Mouse (Mus musculus) spleen, postnatal 36 days (tissue): ENCODE results near the gene Mpped2.

Source experiments
- DNase-seq, 2 experiments: peaks; one replicate each; pipeline ENCODE4 v3.0.0; 2022; ENCODE audit warnings: low spot score in 2 of 2, mixed read lengths in 1 of 2

The Mpped2 gene

DNA sequence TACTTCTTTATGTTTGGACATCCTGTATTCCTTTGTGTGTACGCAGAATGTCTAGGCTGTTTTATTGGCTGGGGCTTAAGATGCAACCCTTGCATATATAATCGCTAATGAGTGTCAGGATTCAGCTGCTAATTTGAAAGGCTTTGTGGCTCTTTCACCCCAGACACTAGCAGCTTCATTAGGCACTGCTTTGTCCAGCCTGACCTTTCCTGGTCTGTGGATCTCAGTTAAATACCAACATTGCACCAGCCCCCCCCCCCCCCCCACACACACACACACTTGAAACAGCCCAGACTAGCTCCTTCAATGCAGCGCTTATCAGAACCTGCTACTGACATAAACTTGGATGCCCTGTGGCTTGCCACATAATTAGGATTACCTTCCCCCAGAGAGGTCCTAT is 104.8 kb downstream of the Mpped2 start:
- no peak for DNase-seq

DNA sequence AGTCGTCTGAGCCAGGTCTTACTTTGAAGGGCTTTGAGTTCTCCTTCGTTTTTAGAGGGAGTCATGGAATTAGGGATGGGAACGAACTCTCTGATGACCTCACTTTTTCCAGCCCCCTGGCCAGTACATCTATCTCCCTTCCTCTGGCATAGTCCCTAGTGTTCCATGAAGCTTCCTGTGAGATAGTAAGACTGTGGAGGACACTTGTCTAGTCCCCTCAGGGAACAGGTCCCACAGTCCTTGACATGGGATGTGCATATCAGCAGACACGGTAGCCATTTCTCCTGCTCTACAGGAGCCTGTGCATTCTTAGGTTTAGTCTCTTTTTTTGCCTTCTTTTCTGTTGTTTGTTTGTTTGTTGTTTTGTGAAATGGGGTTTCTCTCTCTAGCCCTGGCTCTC is 105.8 kb downstream of the Mpped2 start:
- no peak for DNase-seq

DNA sequence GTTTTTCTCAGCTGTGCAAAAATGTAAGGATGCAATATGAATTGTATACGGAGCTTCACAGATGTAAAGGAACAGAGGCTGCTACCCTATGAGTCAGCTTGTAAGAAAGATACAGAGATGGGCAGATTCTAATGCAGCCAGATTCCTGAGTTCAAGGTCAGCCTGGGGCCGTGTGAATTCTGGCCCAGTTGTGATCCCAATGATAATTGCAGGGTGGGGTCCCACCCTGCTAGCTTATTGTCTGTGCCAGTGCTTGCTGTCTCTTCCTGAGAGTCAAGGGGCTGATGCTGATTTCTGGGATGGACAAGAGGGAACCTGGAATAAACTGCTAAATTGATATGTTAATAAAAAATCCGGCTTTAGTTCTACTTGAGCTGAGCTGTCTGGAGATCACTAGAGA is 122.8 kb downstream of the Mpped2 start:
- no peak for DNase-seq

DNA sequence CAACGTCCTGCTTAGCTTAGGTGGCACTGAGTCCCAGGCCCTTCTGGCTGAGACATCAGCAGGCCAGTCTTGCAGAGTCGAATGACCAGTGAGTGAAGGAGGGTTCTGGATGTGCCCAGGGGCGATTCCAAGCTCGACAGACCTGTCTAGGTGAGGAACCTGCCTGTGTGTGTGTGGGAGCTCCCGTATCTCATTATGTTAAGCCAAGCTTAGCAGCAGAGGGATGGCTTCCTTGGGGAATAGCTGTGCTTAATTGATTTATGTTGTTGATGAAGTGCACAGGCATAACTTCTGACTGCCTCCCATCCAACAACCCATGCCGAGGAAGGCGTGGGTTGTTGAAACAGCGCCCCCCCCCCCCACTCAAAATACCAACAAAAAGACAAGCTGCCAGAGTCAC is 128.2 kb downstream of the Mpped2 start:
- DNase-seq, result no peak

DNA sequence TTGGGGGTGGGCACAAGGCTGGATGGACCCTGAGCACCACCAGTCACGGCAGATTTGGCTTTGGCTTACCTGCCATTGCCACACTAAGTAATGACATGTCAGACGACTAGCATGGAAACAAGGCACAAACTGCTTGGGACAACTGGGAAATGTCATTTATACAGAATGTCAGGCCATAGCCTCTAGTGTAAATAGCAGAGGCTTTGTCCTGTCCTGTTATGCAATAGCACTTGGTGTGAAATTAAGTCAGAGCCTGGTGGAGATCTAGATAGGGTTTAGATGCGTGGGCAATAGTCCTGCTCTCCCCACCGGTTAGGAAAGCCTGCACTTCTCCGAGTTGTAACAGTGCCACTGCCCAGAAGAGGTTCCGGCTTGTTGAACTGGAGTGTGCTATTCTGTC is 128.8 kb downstream of the Mpped2 start:
- no peak for DNase-seq

DNA sequence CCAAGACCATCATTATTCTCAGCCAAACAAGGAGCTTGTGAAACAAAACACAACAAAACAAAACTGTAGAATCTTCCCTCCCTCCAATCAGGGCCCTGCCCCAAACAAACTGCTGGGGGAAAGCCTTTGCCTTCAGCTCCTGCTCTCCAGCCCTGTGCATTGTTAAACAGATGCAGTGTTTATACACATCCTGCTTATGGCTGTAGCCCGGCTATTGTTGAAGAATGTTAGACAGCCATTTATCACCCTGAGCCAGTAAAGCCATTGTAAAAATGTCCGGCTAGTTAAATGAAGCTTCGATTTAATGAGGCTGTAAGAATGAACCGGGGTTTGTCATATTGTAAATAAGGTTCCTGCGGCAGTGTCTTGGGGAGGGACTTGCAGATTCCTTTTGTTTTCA is 129.5 kb downstream of the Mpped2 start:
- DNase-seq, result no peak

DNA sequence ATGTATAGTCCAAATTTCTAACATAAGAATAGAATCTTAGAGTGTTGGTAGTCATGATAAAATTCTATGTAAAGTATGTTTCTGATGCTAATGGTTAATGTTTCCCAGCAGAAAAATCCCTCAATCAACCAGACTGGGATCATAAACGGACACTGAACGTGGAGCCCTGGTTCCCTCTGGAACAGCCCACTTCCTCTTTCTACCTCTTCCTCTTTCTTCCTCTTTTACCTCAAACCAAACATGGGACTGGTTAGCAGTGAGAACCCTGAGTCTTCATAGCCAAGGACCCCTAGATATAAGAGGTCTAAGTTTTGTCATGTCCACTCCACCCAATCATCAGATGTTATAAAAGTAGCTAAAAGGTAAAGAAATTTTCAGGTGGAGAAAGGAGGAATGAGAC is 132.4 kb downstream of the Mpped2 start:
- no peak for DNase-seq

DNA sequence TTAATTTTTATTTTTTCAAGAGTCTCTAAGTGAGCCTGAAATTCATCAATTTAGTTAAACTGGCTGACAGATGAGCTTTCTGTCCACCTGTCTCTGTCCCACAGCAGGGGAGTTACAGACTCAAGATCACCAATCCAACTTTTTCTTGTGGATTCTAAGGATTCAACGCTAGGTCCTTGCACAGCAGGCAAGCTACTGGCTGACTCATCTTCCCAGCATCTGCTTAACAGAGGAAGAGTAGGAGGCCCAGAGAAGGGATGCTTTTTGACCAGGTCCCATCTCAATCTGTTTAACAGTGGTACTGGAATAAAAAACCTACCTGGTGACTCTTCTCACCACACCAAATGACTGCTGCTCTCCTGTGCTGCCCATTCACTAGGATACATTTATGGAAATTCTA is 133.0 kb downstream of the Mpped2 start:
- no peak for DNase-seq

DNA sequence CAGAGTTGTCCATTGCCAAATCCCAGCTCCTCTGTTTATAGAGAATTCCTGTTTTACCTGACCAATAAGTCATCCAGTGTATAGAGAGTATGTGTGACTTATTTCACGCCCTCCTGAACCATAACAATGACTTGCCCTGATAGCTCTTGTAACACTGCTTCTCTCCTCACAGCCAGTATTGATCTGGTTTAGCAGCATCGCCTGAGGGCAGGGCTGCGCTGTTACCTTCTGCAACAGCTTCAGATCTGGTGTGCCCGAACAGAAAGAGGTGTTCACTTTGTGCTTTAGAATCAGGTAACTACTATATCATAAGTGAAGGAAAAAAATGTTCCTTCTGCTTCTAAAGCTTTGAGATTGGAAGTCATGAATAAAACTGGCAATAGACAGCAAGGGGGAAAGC is 133.7 kb downstream of the Mpped2 start:
- no peak for DNase-seq

DNA sequence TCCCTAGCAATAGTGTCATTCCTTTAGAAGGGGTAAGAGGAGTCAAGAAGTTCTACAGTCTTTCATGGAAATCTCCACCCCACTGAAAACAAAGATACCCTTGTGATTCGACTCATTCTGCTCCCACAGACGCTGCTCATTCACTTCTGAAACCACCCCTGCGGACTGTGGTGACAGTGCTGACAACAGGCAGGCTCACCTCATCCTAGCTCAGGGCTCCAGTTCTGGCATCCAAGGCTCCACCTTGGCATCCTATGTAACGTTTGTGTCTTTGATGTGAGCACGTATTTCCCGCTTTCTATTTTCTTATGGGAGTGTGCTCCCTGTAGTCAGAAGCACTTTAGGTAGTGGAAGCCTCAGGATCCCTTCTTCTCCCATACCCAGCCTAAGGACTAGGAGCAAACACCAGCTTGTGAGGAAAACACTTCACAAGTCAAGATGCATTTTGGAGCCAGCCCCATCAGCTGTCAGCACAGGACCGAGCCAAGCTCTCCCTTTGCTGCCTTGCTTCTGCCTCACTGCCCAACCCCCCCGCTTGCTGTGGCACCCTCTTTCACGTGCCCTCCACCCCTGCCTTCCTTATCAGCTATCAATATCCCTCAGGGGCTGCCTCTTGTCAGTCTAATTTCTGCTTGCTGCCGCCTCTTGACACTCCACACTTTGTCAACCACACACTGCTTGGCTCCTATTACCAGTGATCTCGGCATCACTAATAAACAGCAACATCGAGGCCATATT is 135.7 kb downstream of the Mpped2 start:
- no peak for DNase-seq

DNA sequence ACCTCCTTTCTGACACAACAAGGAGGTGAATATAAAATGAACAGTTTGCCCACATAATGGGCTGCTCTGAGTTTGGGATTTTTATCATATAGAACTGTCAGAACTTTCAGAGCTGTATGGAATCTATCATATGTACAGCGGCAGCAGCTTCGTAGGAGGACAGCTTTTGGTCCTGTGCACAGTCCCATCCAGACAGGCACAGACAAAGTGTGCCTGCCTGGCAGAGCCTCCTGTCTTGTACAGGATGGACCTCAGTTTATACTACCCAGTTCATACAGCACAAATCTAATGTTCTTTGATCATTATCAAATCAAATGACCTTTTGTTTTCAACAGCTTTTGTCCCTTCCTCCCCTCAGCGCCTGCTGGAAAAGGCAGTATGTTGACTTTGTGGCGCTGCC is 136.4 kb downstream of the Mpped2 start:
- DNase-seq, result no peak

DNA sequence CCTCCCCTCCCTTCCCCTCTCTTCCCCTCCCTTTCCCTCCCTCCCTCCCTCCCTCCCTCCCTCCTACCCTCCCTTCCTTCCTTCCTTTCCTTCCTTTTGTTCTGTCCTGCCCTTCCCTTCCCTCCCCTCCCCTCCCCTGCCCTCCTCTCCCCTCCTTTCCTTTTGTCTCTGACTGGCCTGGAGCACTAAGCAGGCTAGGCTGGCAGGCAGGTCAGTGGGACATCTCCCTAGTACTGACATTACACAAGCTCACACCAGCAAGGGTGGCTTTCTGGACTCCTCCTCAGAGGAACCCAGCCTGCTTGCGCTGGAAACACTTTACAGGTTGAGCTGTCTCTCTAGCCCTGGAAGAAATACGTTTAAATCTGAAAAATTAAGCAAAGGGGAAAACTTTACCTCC is 139.5 kb downstream of the Mpped2 start:
- no peak for DNase-seq

DNA sequence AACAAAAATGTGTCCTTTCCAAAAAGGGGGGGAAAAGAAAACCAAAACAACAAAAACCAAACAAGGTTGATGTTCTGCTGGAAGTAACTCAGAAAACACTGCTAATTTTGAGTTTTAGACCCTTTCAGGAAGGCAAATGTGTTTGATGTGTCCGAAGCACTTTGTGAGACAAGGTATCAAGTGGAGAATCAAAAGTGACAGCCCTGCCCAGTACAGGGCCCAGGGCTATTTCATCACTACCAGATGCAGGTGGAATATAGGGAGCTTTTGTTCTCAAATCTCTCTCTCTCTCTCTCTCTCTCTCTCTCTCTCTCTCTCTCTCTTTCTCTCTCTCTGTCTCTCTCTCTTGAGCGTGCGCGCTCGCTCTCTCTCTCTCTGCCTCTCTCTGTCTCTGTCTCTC is 140.1 kb downstream of the Mpped2 start:
- no peak for DNase-seq

DNA sequence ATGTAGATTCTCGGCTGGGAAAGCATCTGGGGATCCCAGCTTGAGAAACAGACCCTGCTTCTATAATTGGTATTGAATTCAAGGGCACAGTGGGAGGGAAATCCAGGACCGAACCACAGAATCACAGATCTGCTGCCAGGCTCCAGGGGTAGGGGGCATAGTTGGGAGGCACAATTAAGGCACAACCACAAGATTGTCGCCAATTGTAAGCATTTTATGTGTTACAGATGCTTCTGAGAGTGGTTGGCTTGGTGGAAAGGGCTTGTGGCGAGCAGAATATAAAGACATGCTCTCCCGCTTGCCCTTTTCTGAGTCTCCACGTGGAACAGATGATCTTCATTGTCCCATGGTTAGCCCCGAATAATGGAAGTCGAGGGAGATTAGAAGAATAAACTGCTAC is 142.3 kb downstream of the Mpped2 start:
- no peak for DNase-seq

DNA sequence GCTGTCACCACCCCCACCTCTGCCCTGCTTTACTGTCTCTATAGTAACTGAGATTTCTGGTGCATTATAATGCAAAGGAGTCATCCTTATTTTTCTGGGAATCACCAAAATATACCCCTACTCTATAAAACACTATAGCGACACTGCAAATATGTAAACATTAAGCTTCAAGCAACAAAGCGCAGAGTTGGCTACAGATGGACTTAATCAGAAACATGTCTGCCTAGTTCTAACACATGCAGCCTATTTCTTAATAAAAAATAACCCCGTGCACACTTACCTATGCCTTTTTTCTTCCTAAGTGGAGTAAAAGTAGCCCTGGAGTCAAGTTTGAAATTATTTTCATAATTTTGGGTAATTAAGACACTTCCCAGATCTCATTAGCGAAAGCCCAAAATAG is 144.2 kb downstream of the Mpped2 start:
- DNase-seq, result no peak

DNA sequence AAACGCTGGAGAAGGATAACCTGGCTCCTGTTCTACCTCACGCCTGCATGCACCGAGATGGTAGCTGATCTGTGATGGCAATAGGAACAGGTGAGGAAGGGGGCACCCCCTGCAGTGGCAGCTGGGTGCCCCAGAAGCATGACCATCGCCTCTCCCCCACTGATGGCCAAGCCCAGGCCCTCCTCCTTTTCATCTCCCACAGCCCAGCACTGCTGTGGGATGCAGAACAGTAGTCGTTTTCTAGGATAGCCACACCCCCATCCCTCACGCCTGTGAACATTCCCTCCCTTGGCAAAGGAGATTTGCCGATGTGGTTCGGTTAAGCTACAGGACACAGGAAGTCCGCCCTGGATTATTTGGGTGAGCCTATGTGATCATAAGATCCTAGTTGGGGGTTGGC is 151.1 kb downstream of the Mpped2 start:
- DNase-seq, result no peak

DNA sequence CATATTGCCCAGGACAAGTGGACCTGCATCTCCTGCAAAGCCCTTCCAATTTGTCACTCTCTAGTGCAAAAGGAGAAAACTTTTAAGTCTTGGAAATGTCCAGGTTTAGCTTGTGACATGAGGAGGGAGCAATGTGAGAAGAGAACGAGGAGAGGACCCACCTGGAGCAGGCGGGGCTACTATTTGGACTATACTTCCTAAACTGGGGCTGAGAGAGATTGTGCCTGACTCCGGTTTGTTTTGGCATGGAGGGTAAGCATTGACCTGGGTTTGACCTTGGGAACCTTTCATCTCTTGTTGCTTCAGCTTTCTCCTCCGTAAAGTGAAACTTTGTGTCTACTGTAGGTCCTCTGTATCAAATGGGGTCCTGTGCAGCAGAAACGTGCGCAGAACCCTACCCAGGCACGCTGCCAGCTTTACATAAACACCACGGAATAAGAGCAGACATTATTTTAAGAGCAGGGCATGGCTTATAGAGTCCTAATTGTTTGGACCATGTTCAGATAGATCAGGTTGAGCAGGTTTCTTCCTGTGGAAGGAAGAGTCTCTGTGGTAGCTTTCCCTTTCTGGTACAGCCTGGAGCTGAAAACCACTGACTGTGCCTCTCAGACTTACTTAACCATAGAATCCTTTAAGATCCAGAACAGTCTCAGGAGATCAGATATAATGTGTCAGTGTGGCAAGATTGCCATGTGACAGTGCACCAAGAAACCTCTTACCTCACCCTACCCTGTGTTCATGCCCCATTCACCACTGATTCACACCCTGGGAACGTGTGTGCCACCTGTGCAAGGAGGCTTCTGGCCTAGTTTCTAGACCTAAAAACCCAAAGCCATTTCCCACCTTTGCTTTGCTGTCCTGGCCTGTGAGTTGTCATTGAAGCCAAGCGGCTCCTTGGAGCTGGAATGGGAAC is 152.0 kb downstream of the Mpped2 start:
- no peak for DNase-seq

DNA sequence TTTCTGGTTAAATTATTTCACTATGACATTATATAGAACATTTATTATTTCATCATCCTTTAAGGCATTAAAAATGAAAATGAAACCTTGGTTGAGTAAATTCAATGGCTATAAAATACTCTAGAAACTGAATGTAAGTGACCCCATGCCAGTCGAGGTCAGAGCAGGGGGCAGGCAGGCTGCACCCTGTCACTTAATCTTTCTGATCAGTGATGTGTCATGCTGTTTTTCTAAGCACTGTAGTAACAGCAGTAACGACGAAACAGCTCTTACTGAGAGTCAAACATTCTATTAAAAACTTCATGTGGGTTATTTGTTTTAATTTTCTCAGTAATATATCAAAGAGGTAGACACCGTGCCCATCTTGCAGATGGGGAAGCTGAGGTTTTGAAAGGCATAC is 153.4 kb downstream of the Mpped2 start:
- no peak for DNase-seq

DNA sequence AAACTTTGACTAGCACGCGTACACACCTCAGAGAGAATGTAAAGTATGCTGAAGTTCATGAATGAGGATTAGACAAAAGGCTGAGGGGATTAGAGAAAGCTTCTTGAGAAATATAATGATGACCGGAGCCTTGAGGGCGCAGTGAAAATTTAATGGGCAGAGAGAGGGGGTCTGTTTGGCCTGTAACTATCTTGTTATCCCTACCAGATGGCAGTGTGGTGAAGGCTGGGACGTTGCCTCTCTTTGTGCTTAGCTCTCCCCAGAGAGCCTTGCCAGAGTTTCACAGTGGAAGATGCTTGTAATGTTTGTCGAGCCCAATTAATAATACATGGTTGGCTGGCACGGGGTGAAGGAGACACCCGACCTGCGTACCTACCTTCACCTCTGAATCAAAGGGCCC is 156.3 kb downstream of the Mpped2 start:
- no peak for DNase-seq

DNA sequence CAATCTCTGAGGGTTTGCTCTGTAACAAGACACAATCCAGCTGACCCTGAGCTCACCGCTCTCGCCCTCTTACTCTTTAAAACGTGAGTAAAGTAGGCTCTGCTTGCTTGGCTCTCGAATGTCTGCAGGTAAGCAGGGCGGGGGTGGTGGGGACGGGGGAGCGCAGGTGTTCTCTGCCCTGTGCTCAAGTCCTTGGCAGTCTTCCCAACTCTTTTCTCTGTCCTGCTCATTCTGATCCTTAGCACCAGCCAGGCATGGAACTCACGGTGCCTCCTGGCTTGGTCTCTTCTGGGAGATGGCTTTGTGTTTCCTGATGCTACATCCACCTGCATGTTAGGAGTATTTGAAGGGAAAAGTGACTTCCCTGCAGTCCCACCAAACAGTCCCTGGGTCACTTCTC is 158.4 kb downstream of the Mpped2 start:
- no peak for DNase-seq

DNA sequence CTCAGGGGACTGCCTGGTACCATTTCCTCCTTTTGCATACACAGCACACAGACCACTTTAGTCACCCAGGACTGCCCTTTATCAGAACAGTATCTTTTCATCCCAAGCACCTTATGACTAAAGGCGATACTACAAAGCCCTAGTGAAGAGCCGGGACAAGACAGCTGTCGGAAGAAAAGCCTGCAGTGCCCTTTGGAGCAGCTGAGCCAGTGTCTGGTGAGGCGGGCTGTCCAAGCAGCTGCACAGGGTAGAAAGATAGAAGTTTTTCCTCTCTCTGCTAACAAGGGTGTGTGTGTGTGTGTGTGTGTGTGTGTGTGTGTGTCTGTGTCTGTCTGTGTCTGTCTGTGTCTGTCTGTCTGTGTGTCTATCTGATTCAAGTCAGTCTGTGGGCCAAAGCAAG is 161.1 kb downstream of the Mpped2 start:
- no peak for DNase-seq

DNA sequence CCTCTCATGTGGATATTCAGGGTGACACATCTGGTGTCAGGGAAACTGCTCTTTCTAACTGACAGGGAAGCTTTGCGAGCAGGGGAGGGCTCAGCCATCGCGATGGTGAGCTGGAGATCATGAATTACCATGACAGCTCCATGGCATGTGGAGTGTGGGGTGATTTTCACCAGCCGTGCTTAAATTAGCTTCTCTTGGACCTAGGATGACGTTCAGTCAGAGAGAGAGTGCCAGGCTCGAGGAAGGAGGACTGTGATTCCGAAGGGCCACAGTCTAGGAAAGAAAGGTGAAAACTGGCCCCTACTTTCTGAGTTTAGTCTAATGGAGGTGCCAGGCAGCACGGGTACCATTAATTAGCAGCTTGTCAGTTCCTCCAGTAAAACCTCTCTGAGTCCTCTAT is 161.7 kb downstream of the Mpped2 start:
- no peak for DNase-seq

DNA sequence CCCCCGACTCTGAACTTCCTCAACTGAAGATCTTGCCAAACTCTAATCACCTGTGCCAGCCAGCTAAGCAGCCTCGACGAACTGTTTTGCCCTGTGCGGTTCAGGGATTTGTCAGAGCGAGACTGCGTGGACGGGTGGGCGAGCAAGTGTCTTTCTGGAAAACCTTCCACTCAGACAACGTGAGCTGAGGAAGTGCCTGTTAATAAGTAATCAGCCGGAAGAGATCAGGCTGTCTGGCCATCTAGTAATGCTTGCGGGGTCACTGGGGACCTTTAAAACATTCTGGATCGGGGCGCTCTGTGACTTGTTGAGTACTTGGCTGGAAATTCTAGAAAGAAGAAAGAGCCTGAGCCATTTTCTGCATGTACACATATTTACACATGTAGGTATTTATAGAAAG is 162.1 kb downstream of the Mpped2 start:
- no peak for DNase-seq
